Mouse (Mus musculus): ENCODE data around the gene Ssx2ip.

The Ssx2ip gene

DNA sequence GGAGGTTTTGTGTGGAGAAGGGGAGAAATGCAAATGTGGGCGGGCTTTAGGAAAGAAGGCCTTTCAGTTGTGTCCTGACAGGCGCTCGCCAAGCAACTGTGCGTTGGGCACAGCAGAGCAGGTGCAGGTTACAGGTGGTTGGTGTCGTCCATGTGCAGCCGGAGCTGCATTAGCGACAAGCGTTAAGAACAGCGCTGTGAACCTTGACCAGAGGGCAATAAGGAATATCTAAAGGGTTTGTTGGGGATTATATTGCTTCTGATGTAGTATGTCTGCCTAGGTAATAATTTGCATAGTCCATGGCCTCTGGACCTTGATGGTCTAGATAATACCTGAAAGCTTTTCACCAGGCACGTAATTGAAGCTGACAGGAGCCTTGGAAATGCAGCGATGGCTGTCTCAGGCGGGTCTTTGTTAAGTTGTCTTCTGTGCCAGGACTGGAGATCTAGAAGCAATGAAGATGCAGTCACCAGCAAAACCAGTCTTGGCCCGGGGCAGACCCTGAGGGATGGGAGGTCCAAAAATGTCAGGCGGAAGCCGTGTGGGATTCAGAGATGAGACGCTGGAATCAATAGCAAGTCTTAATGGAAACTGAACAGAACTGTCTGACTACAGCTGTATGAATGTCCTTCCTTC is 2.8 kb downstream of the Ssx2ip start:
- Histone ChIP-seq H3K27me3 (ENCODE audit: insufficient read depth, low read length) (0 out of 2 replicates have a peak, but pooled peaks cover 6% of the 10 kb centered on the region), H3K4me1 (replicated peaks; ENCODE audit: low read depth, low read length) (peaks cover 77% of the 10 kb centered on the region), H3K36me3 (ENCODE audit: insufficient read depth, low read length) (peaks cover 5% of the 10 kb centered on the region; the same call in 1 of the 2 replicates), H3K9me3 (ENCODE audit: low read length) (peaks cover 16% of the 10 kb centered on the region), H3K4me3 (replicated peaks; ENCODE audit: low read length) (no peak overlapping the region)
- TF ChIP-seq CTCF (conservative IDR thresholded peaks at IDR 0.05; ENCODE audit: low read length) (no peak), NANOG (IDR thresholded peaks at IDR 0.05; ENCODE audit: borderline replicate concordance, low read length) (no peak), POU5F1 (IDR thresholded peaks at IDR 0.05; ENCODE audit: borderline replicate concordance, low read length) (no peak)

DNA sequence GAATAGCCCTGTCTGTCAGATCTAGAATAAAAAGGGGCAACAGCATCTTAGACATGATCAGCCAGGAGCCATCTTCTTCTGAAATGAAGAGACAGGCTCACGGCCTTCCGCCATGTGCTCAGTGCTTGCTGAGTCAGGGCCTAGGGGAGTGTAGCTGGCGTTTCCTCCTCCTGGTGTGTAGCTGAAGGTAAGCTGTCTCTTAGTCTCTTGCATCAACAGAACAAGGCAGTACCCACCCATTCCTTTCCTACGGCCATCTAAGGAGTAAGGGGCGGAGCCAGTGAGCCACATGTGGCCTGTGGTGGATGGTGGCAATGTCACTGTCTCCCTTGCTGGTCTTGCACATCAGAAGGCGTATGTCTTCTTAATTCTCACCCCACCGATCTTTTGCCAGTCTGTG is 5.7 kb downstream of the Ssx2ip start:
- H3K4me3 ChIP-seq (replicated peaks; ENCODE audit: low read length) = peak overlapping the region; percentile 32; the same call in 1 of the 2 replicates
- peaks cover 15% of the 10 kb centered on the region for H3K36me3 ChIP-seq (ENCODE audit: insufficient read depth, low read length)

DNA sequence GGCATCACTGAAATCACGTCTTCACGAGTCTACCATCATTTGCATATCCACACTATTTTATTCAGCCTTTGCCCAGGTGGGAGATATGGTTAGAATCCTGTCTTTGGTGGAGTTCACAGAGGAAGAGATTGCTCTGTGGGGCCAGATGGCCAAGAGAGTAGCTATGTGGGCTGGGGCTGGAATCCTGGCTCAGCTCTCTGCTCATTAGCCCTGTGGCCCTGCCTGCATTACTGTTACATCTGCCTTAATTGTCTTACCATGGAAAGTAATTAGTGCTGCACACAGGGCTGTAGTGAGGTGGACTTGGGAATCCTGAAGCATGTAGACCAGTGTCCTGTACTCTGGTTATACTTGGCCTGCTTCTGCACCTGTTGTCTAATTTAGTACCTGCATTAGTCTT is 7.6 kb downstream of the Ssx2ip start:
- TF ChIP-seq CTCF (conservative IDR thresholded peaks at IDR 0.05; ENCODE audit: low read length) (no peak), NANOG (IDR thresholded peaks at IDR 0.05; ENCODE audit: borderline replicate concordance, low read length) (no peak), POU5F1 (IDR thresholded peaks at IDR 0.05; ENCODE audit: borderline replicate concordance, low read length) (no peak)
- no peaks in the 10 kb centered on the region for H3K9me3 ChIP-seq (ENCODE audit: low read length)
- H3K27me3 ChIP-seq (ENCODE audit: insufficient read depth, low read length) = no peaks in the 10 kb centered on the region

More for the DNA sequence above, 5.7 kb downstream of the Ssx2ip start:
- H3K27me3 ChIP-seq (ENCODE audit: insufficient read depth, low read length) = 0 out of 2 replicates have a peak, but pooled peaks cover 6% of the 10 kb centered on the region
- TF ChIP-seq CTCF (conservative IDR thresholded peaks at IDR 0.05; ENCODE audit: low read length) (no peak), POU5F1 (IDR thresholded peaks at IDR 0.05; ENCODE audit: borderline replicate concordance, low read length) (no peak), NANOG (IDR thresholded peaks at IDR 0.05; ENCODE audit: borderline replicate concordance, low read length) (no peak)
- peaks cover 91% of the 10 kb centered on the region for H3K4me1 ChIP-seq (replicated peaks; ENCODE audit: low read depth, low read length)
- H3K9me3 ChIP-seq (ENCODE audit: low read length) = no peaks in the 10 kb centered on the region

GRCm38 (mm10) chr3:146412480-146412879 is 8.0 kb downstream of the Ssx2ip start:
- Histone ChIP-seq H3K4me1 (replicated peaks; ENCODE audit: low read depth, low read length) (peaks cover 78% of the 10 kb centered on the region), H3K36me3 (ENCODE audit: insufficient read depth, low read length) (peaks cover 23% of the 10 kb centered on the region), H3K27me3 (ENCODE audit: insufficient read depth, low read length) (no peaks in the 10 kb centered on the region), H3K9me3 (ENCODE audit: low read length) (no peaks in the 10 kb centered on the region), H3K4me3 (replicated peaks; ENCODE audit: low read length) (no peak overlapping the region)
- TF ChIP-seq POU5F1 (IDR thresholded peaks at IDR 0.05; ENCODE audit: borderline replicate concordance, low read length) (no peak), NANOG (IDR thresholded peaks at IDR 0.05; ENCODE audit: borderline replicate concordance, low read length) (no peak), CTCF (conservative IDR thresholded peaks at IDR 0.05; ENCODE audit: low read length) (no peak)

More for the DNA sequence above, 7.6 kb downstream of the Ssx2ip start:
- peaks cover 18% of the 10 kb centered on the region for H3K36me3 ChIP-seq (ENCODE audit: insufficient read depth, low read length)
- peaks cover 82% of the 10 kb centered on the region for H3K4me1 ChIP-seq (replicated peaks; ENCODE audit: low read depth, low read length)
- H3K4me3 ChIP-seq (replicated peaks; ENCODE audit: low read length) = no peak overlapping the region

DNA sequence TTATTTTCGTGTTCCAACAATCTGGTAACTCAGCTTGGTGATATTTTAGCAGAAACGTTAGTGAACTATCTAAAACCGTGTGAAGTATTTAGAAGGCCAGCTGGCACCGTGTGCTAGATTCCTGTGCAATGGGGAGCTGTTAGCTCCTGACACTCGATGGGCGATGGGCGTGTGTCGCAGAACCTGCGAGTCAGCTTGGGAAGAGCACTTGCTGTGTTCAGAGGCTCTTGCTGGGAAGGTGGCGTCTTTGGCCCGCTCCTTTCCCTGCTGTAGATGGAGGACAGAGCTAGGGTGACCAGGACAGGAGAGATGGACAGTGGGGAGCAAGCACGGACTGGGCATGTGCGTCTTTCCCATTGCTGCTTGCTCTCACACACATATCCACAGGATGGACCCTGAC is 8.6 kb downstream of the Ssx2ip start:
- peaks cover 72% of the 10 kb centered on the region for H3K4me1 ChIP-seq (replicated peaks; ENCODE audit: low read depth, low read length)
- H3K27me3 ChIP-seq (ENCODE audit: insufficient read depth, low read length) = no peaks in the 10 kb centered on the region
- H3K9me3 ChIP-seq (ENCODE audit: low read length) = no peaks in the 10 kb centered on the region
- H3K36me3 ChIP-seq (ENCODE audit: insufficient read depth, low read length) = peaks cover 23% of the 10 kb centered on the region
- no peak overlapping the region for H3K4me3 ChIP-seq (replicated peaks; ENCODE audit: low read length)
- TF ChIP-seq NANOG (IDR thresholded peaks at IDR 0.05; ENCODE audit: borderline replicate concordance, low read length) (no peak), CTCF (conservative IDR thresholded peaks at IDR 0.05; ENCODE audit: low read length) (no peak), POU5F1 (IDR thresholded peaks at IDR 0.05; ENCODE audit: borderline replicate concordance, low read length) (no peak)

DNA sequence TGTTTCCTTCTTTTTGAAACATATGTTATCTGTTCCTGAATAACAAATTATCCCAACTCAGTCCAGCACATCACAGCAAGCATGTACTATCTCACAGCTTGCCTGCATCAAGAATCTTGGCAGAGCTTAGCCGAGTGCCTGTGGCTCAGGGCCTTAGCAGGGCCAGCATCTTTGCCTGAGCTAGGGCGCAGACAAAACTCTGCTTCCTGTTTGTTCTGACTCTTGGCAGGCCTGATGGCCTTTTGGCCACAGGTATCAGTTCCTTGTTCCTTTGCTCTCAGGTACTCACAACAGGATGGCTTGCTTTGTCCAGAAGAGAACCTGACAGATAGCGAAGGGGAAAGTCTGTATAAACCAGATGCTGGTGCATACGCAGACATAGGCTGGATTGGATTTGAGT is 9.6 kb downstream of the Ssx2ip start:
- peaks cover 32% of the 10 kb centered on the region for H3K36me3 ChIP-seq (ENCODE audit: insufficient read depth, low read length)
- no peaks in the 10 kb centered on the region for H3K9me3 ChIP-seq (ENCODE audit: low read length)
- peaks cover 64% of the 10 kb centered on the region for H3K4me1 ChIP-seq (replicated peaks; ENCODE audit: low read depth, low read length)
- TF ChIP-seq NANOG (IDR thresholded peaks at IDR 0.05; ENCODE audit: borderline replicate concordance, low read length) (no peak), CTCF (conservative IDR thresholded peaks at IDR 0.05; ENCODE audit: low read length) (no peak), POU5F1 (IDR thresholded peaks at IDR 0.05; ENCODE audit: borderline replicate concordance, low read length) (no peak)
- no peaks in the 10 kb centered on the region for H3K27me3 ChIP-seq (ENCODE audit: insufficient read depth, low read length)
- H3K4me3 ChIP-seq (replicated peaks; ENCODE audit: low read length) = no peak overlapping the region

DNA sequence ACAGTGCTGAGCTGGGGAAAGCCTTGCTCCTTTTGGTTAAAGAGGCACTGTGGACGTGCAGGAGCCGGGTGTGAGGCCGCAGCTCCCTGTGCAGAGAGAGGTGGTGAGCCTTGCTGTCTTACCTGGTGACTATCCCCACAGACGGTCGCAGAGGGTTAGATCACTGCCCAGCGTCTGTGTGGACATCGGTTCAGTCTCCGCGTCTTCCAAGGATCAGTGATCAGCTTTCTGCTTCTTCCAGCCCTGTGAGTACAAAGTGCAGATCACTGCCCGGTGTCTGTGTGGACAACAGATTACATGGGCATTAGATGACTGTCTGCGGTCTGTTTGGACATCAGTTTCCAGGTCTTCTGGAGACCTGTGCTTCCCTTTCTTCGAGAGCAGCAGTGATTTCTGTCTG is 10.1 kb downstream of the Ssx2ip start:
- H3K27me3 ChIP-seq (ENCODE audit: insufficient read depth, low read length) = no peaks in the 10 kb centered on the region
- H3K4me1 ChIP-seq (replicated peaks; ENCODE audit: low read depth, low read length) = peaks cover 58% of the 10 kb centered on the region
- H3K9me3 ChIP-seq (ENCODE audit: low read length) = no peaks in the 10 kb centered on the region
- TF ChIP-seq NANOG (IDR thresholded peaks at IDR 0.05; ENCODE audit: borderline replicate concordance, low read length) = no peak
- TF ChIP-seq CTCF (conservative IDR thresholded peaks at IDR 0.05; ENCODE audit: low read length) = no peak
- no peak for TF ChIP-seq POU5F1 (IDR thresholded peaks at IDR 0.05; ENCODE audit: borderline replicate concordance, low read length)
- H3K36me3 ChIP-seq (ENCODE audit: insufficient read depth, low read length) = peaks cover 38% of the 10 kb centered on the region
- H3K4me3 ChIP-seq (replicated peaks; ENCODE audit: low read length) = no peak overlapping the region

DNA sequence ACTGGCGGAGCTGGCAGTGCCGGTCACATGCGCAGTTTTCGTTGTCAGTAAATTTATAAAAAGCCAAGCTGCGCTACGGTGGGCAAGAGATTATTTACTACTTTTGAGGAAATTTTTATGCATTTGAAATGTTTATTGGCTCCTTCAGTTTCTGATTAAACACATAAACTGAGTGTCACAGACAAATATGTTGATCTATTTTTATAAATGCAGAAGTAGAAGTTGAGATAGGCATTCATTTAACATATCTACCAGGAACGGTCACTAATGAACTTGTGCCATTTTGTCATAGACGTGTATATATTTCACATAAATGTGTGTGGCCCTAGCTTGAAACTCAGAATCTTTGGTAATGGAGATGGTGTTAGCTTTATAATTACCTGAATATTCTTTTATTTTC is 13.4 kb downstream of the Ssx2ip start:
- no peak for TF ChIP-seq NANOG (IDR thresholded peaks at IDR 0.05; ENCODE audit: borderline replicate concordance, low read length)
- no peak for TF ChIP-seq POU5F1 (IDR thresholded peaks at IDR 0.05; ENCODE audit: borderline replicate concordance, low read length)
- TF ChIP-seq CTCF (conservative IDR thresholded peaks at IDR 0.05; ENCODE audit: low read length) = no peak
- no peaks in the 10 kb centered on the region for H3K9me3 ChIP-seq (ENCODE audit: low read length)
- no peaks in the 10 kb centered on the region for H3K27me3 ChIP-seq (ENCODE audit: insufficient read depth, low read length)
- H3K4me3 ChIP-seq (replicated peaks; ENCODE audit: low read length) = no peak overlapping the region
- H3K36me3 ChIP-seq (ENCODE audit: insufficient read depth, low read length) = peaks cover 69% of the 10 kb centered on the region
- peaks cover 44% of the 10 kb centered on the region for H3K4me1 ChIP-seq (replicated peaks; ENCODE audit: low read depth, low read length)

- Histone ChIP-seq H3K4me3 (replicated peaks; ENCODE audit: low read length) (no peak overlapping the region), H3K27me3 (ENCODE audit: insufficient read depth, low read length) (no peaks in the 10 kb centered on the region), H3K9me3 (ENCODE audit: low read length) (no peaks in the 10 kb centered on the region), H3K4me1 (replicated peaks; ENCODE audit: low read depth, low read length) (peaks cover 46% of the 10 kb centered on the region), H3K36me3 (ENCODE audit: insufficient read depth, low read length) (peaks cover 76% of the 10 kb centered on the region)
- TF ChIP-seq NANOG (IDR thresholded peaks at IDR 0.05; ENCODE audit: borderline replicate concordance, low read length) (no peak), CTCF (conservative IDR thresholded peaks at IDR 0.05; ENCODE audit: low read length) (no peak), POU5F1 (IDR thresholded peaks at IDR 0.05; ENCODE audit: borderline replicate concordance, low read length) (no peak)
These were observed 14.5 kb downstream of the Ssx2ip start for GRCm38 (mm10) chr3:146418901-146419300.
